Mouse (Mus musculus): ENCODE data around the gene Gm17124. TPM values are rescaled to one million over a fixed set of nuclear protein-coding genes. Genes with fewer than 3 reads are reported as not detected.
"Not testable (repeated sequence)": the region's sequence is repeated elsewhere in the genome, so short reads cannot be mapped to it uniquely, and the experiment has no call there.

Gene Gm17124
- polyA plus RNA-seq (2015; fragmentation: Nextera tagmentation; extraction: Ambion mirVana) = not detected in 2 replicates

DNA sequence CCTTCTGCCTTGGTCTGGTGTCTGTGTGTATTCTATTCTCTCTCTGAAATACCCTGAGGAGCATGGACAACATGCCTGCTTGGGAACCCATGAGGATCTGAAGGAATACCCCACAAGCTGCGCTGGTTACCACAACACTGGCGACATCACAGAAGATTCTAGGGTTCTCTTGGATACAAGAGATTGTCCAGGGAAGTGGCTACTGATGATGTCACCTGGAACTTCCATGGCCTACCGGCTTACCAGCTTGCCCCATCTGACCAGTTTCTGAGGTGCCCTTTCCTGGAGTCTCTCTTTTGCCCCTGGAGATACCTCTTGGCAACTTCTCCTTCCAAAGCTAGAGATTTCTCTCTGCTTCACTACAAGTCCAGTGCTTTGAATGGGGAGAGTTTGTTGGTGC, at the start of gene Gm17124:
Gene Gm17124, minus strand, starts transcription at position 101 of the 400 bp plus-strand sequence.
- WGBS = no CpG with 5 or more reads among the region's 3 CpGs
- not testable (repeated sequence) for ATAC-seq; H3K4me3 ChIP-seq (replicated peaks; ENCODE audit: low read length); H3K9me3 ChIP-seq (ENCODE audit: control insufficient read depth, low read length); H3K4me2 ChIP-seq (ENCODE audit: low read length); H3K4me1 ChIP-seq (replicated peaks; ENCODE audit: control insufficient read depth, insufficient read depth, low read length); H3K36me3 ChIP-seq (ENCODE audit: control insufficient read depth, insufficient read depth); H3K9ac ChIP-seq (replicated peaks; ENCODE audit: low read depth, low read length); H3K27ac ChIP-seq (ENCODE audit: low read length); H3K27me3 ChIP-seq (replicated peaks; ENCODE audit: control insufficient read depth, insufficient read depth, low read length)

DNA sequence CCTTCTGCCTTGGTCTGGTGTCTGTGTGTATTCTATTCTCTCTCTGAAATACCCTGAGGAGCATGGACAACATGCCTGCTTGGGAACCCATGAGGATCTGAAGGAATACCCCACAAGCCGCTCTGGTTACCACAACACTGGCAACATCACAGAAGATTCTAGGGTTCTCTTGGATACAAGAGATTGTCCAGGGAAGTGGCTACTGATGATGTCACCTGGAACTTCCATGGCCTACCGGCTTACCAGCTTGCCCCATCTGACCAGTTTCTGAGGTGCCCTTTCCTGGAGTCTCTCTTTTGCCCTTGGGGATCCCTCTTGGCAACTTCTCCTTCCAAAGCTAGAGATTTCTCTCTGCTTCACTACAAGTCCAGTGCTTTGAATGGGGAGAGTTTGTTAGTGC, 42.1 kb upstream of the Gm17124 start, which contains the start of gene Gm3633:
Gene Gm3633, minus strand, starts transcription at position 101 of the 400 bp plus-strand sequence.
- H3K27ac ChIP-seq (ENCODE audit: low read length); H3K4me3 ChIP-seq (replicated peaks; ENCODE audit: low read length); H3K9ac ChIP-seq (replicated peaks; ENCODE audit: low read depth, low read length); H3K9me3 ChIP-seq (ENCODE audit: control insufficient read depth, low read length); H3K27me3 ChIP-seq (replicated peaks; ENCODE audit: control insufficient read depth, insufficient read depth, low read length); H3K4me1 ChIP-seq (replicated peaks; ENCODE audit: control insufficient read depth, insufficient read depth, low read length); ATAC-seq; H3K36me3 ChIP-seq (ENCODE audit: control insufficient read depth, insufficient read depth); H3K4me2 ChIP-seq (ENCODE audit: low read length): not testable (repeated sequence)
- WGBS = no CpG with 5 or more reads among the region's 2 CpGs

Small RNA genes lying within 50 kb of the gene (microRNA-seq; reads per million reads assigned to microRNA genes)
- not detected for gene Gm23620
- not detected for gene Gm25228

Other genes with a start within 250 kb of the Gm17124 start
- gene Gm8005, start 160.2 kb downstream of the Gm17124 start, polyA plus RNA-seq (2015; fragmentation: Nextera tagmentation; extraction: Ambion mirVana) = not detected in 2 replicates
- not detected in 2 replicates for gene Gm8011, start 136.0 kb downstream of the Gm17124 start, polyA plus RNA-seq (2015; fragmentation: Nextera tagmentation; extraction: Ambion mirVana)
- gene Gm8020, start 97.5 kb downstream of the Gm17124 start, polyA plus RNA-seq (2015; fragmentation: Nextera tagmentation; extraction: Ambion mirVana) = not detected in 2 replicates
- not detected in 2 replicates for gene Gm8024, start 75.6 kb downstream of the Gm17124 start, polyA plus RNA-seq (2015; fragmentation: Nextera tagmentation; extraction: Ambion mirVana)
- gene Gm3633, start 42.0 kb upstream of the Gm17124 start, polyA plus RNA-seq (2015; fragmentation: Nextera tagmentation; extraction: Ambion mirVana) = not detected in 2 replicates
- not detected in 2 replicates for gene Gm10378, start 56.1 kb upstream of the Gm17124 start, polyA plus RNA-seq (2015; fragmentation: Nextera tagmentation; extraction: Ambion mirVana)
- gene Gm3015, start 168.9 kb upstream of the Gm17124 start, polyA plus RNA-seq (2015; fragmentation: Nextera tagmentation; extraction: Ambion mirVana) = not detected in 2 replicates
- not detected in 2 replicates for gene Gm10377, start 198.1 kb upstream of the Gm17124 start, polyA plus RNA-seq (2015; fragmentation: Nextera tagmentation; extraction: Ambion mirVana)